Mouse (Mus musculus) heart, embryonic 12.5 days (tissue): Measurements from ENCODE around the gene Trh. TPM values are rescaled to one million over a fixed set of nuclear protein-coding genes. Genes with fewer than 3 reads are reported as not detected.
A peak's percentile ranks its signal among the peaks of the same experiment; 100 is the strongest.

Experiments used
- ATAC-seq: fragments of 200-750 bp; cut with Nextera tagmentation; 2 replicates; pipeline ENCODE4 v1.8.0; 2017; ENCODE audit warnings: moderate TSS enrichment, moderate library complexity; ENCODE audit not compliant: insufficient number of reproducible peaks, low FRiP score
- H3K27ac ChIP-seq: fragments of 300-500 bp; sonication (generic); 2 replicates; pipeline ENCODE4 v1.5.1; 2016; ENCODE audit warnings: mild to moderate bottlenecking, moderate library complexity; ENCODE audit not compliant: poor library complexity, severe bottlenecking
- H3K27me3 ChIP-seq: fragments of 300-500 bp; sonication (generic); replicated peaks from 2 replicates; pipeline ENCODE4 v1.6.1; 2016; ENCODE audit warnings: mild to moderate bottlenecking, moderate library complexity
- H3K36me3 ChIP-seq: fragments of 300-500 bp; sonication (generic); 2 replicates; pipeline ENCODE4 v1.6.1; 2016; ENCODE audit warnings: mild to moderate bottlenecking, moderate library complexity
- H3K4me1 ChIP-seq: fragments of 300-500 bp; sonication (generic); replicated peaks from 2 replicates; pipeline ENCODE4 v1.6.1; 2016; ENCODE audit warnings: mild to moderate bottlenecking
- H3K4me2 ChIP-seq: fragments of 300-500 bp; sonication (generic); 2 replicates; pipeline ENCODE4 v1.6.1; 2016; ENCODE audit warnings: mild to moderate bottlenecking, moderate library complexity
- H3K4me3 ChIP-seq: fragments of 300-500 bp; sonication (generic); 2 replicates; pipeline ENCODE4 v1.5.1; 2016; ENCODE audit warnings: mild to moderate bottlenecking
- H3K9ac ChIP-seq: fragments of 300-500 bp; sonication (generic); 2 replicates; pipeline ENCODE4 v1.6.1; 2016; ENCODE audit warnings: mild to moderate bottlenecking, moderate library complexity
- H3K9me3 ChIP-seq: fragments of 300-500 bp; sonication (generic); replicated peaks from 2 replicates; pipeline ENCODE4 v1.6.1; 2016; ENCODE audit warnings: mild to moderate bottlenecking, moderate library complexity
- WGBS: fragments of 180-500 bp; shearing (Covaris S2); methylation state at CpG from one replicate; pipeline ENCODE4 v1.1.7; 2016; 5-methylcytosine and 5-hydroxymethylcytosine counted together
- polyA plus RNA-seq: library from polyadenylated mRNA; unstranded; fragments of >200 nt; fragmentation: Nextera tagmentation; extraction: Ambion mirVana; gene quantifications from 2 replicates; pipeline ENCODE4 v1.2.1, GENCODE M21; 2016

The Trh gene
- polyA plus RNA-seq, 1 experiment from 2014 or later: 0.28 TPM

DNA sequence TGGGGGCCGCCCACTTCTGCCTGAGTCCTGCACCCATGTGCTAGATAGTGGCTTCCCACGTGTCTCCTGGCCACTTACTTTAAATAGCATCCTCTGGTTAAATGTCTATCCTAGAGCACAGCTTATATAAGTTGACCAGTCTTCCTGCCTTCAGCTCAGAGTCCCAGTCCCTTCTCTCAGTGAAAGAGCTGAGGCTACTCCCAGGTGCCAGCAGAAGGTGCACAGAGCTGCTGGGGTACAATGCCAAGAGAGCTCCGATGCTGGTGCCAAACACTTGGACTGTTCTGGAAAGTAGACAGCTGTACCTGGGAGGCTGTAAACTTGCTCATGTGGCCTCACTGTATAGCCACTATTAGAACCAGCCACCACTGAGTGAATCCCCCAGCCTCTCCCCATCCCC lies 22.4 kb downstream of the Trh start:
- no peak for ATAC-seq
- no peak overlapping the region for H3K27ac ChIP-seq
- no peak overlapping the region for H3K9ac ChIP-seq
- H3K9me3 ChIP-seq: 0 out of 2 replicates have a peak, but pooled peaks cover 3% of the 10 kb centered on the region
- 0 out of 2 replicates have a peak, but pooled peaks cover 4% of the 10 kb centered on the region for H3K27me3 ChIP-seq
- WGBS: 57% methylated on average over 3 of the region's 3 CpGs
- no peak overlapping the region for H3K4me2 ChIP-seq
- H3K36me3 ChIP-seq: no peaks in the 10 kb centered on the region
- H3K4me1 ChIP-seq: no peaks in the 10 kb centered on the region; the same call in 1 of the 2 replicates
- H3K4me3 ChIP-seq: no peak overlapping the region

DNA sequence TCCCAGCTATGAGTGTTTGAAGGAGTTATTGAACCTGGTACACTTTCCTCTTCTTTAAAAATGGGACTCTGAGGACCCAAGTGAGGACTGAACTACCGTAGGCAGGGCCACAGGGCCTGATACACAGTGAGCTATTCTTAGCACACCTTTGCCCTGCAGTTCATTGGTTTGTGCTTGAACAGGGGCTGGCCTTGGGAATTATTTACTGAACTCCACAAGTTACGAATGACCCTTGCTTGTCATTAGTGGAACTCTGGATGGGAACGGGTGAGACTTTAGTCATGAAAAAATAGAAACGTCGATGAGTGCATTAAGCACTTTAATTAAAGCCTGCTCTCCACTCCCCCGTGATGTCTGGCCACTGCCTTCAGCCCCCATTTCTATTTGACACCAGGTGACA lies 22.8 kb downstream of the Trh start:
- no peak overlapping the region for H3K27ac ChIP-seq
- H3K4me2 ChIP-seq: no peak overlapping the region
- 0 out of 2 replicates have a peak, but pooled peaks cover 3% of the 10 kb centered on the region for H3K9me3 ChIP-seq
- no peak overlapping the region for H3K9ac ChIP-seq
- H3K27me3 ChIP-seq: 0 out of 2 replicates have a peak, but pooled peaks cover 4% of the 10 kb centered on the region
- no peak overlapping the region for H3K4me3 ChIP-seq
- no peaks in the 10 kb centered on the region; the same call in 1 of the 2 replicates for H3K4me1 ChIP-seq
- ATAC-seq: no peak
- 72% methylated on average over 6 of the region's 6 CpGs for WGBS
- H3K36me3 ChIP-seq: no peaks in the 10 kb centered on the region

GRCm38 (mm10) chr6:92219445-92219844 lies 25.0 kb downstream of the Trh start:
- no peak for ATAC-seq
- Histone ChIP-seq H3K4me2 (no peak overlapping the region), H3K4me1 (peaks cover 3% of the 10 kb centered on the region; the same call in 1 of the 2 replicates), H3K9ac (no peak overlapping the region), H3K27ac (no peak overlapping the region), H3K36me3 (no peaks in the 10 kb centered on the region), H3K27me3 (0 out of 2 replicates have a peak, but pooled peaks cover 4% of the 10 kb centered on the region), H3K4me3 (no peak overlapping the region), H3K9me3 (0 out of 2 replicates have a peak, but pooled peaks cover 3% of the 10 kb centered on the region)
- WGBS: 42% methylated on average over 3 of the region's 3 CpGs

- Histone ChIP-seq H3K9ac (peak within 1 kb of the TSS; percentile 96), H3K27ac (peak within 1 kb of the TSS; percentile 65), H3K9me3 (no peaks in the 10 kb centered on the region), H3K4me1 (peaks cover 12% of the 10 kb centered on the region), H3K4me2 (peak within 1 kb of the TSS; percentile 95), H3K36me3 (peaks cover 13% of the 10 kb centered on the region), H3K4me3 (peak within 1 kb of the TSS; percentile 98), H3K27me3 (0 out of 2 replicates have a peak, but pooled peaks cover 3% of the 10 kb centered on the region)
- peak; percentile 94 for ATAC-seq
- 10% methylated on average over 35 of the region's 35 CpGs for WGBS
Observed at GRCm38 (mm10) chr6:92214773-92215449, 29.5 kb downstream of the Trh start, which contains the start of gene Rbsn. Rbsn (minus strand) TSS chr6:92214925.

DNA sequence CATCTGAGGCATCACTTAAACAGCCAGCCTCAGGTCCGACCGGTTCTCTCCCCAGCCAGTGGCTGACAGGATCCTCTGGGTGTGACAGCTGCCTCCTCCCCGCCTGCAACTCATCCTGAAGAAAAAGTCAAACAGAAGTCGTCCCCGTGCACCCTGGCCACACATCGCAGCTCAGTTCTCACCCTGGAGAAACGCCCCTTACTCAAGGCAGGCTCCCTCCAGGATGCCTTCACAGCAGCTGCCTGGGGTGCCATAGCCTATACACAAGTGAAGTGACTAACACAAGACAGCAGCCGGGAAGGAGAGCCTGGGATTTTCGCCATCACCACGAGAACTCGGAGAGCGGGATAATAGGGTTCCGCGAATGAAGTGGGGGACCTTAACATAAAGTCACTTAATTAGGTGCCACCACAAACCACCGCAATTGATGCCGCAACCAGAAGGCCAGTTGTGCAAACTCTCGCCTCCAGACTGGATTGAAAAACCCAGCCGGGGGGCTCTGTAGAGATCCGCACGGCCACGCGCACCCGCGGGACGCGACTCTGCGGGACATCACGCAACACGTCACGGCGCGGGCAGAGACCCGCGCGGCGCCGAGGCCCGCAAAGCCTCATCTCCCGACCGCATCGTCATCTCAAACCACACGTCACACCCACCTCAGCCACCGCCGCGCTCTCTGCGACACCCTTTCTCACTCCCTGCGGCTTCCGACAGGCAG lies 30.2 kb downstream of the Trh start:
- WGBS: under 1% methylated on average over 48 of the region's 48 CpGs
- Histone ChIP-seq H3K27ac (peak overlapping the region; percentile 65), H3K9ac (peak overlapping the region; percentile 96), H3K4me3 (peak overlapping the region; percentile 98), H3K4me2 (peak overlapping the region; percentile 95), H3K27me3 (no peaks in the 10 kb centered on the region), H3K9me3 (no peaks in the 10 kb centered on the region), H3K4me1 (peaks cover 12% of the 10 kb centered on the region), H3K36me3 (peaks cover 19% of the 10 kb centered on the region)
- peak; percentile 68 for ATAC-seq

DNA sequence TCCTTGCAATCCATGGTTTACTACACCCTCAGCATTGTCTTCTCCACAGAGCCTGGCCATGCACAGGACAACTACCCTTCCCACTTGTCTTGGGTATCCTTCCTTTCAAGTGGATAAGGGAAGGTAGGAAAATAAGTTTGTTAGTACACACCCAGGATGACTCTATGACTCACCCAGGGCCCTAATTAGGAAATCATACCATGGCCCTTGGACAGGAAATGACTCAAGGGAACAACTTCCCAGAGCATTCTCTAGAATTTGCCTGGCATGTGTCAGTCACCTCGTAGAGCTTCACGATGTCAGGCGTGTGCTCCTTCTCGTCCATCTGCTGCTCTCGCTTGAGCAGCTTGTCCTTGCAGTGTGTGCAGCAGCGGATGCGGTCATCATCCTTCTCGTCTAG lies 45.0 kb downstream of the Trh start:
- no peak for ATAC-seq
- H3K4me2 ChIP-seq: no peak overlapping the region
- peaks cover 78% of the 10 kb centered on the region for H3K36me3 ChIP-seq
- no peaks in the 10 kb centered on the region; the same call in 1 of the 2 replicates for H3K4me1 ChIP-seq
- no peaks in the 10 kb centered on the region for H3K9me3 ChIP-seq
- no peak overlapping the region for H3K27ac ChIP-seq
- 79% methylated on average over 8 of the region's 8 CpGs for WGBS
- no peak overlapping the region for H3K9ac ChIP-seq
- H3K4me3 ChIP-seq: no peak overlapping the region
- no peaks in the 10 kb centered on the region for H3K27me3 ChIP-seq

Other genes with a start within 250 kb of the Trh start
- gene Nr2c2, start 153.3 kb downstream of the Trh start, polyA plus RNA-seq: 18.5 and 21.3 TPM in 2 replicates
- 72.0 and 78.1 TPM in 2 replicates for gene Mrps25, start 60.6 kb downstream of the Trh start, polyA plus RNA-seq
- 19.8 and 20.2 TPM in 2 replicates for gene Rbsn, start 29.7 kb downstream of the Trh start, polyA plus RNA-seq